Mouse (Mus musculus): ENCODE measurements around the gene Ifit1bl2. TPM values are rescaled to one million over a fixed set of nuclear protein-coding genes. Genes with fewer than 3 reads are reported as not detected.
"Not testable (repeated sequence)": the region's sequence is repeated elsewhere in the genome, so short reads cannot be mapped to it uniquely, and the experiment has no call there.

Ifit1bl2 gene
- polyA plus RNA-seq, 1 experiment, result 0.44 TPM

GRCm38 (mm10) chr19:34588959-34589358 is 51.6 kb downstream of the Ifit1bl2 start:
- H3K4me3 ChIP-seq (ENCODE audit: insufficient read depth, low read depth, low read length), result no peak overlapping the region
- H3K27ac ChIP-seq (replicated peaks; ENCODE audit: low read depth, low read length), result no peak overlapping the region
- H3K4me1 ChIP-seq (ENCODE audit: control insufficient read depth, insufficient read depth, insufficient read length, low read length), result no peaks in the 10 kb centered on the region; the same call in 1 of the 2 replicates

DNA sequence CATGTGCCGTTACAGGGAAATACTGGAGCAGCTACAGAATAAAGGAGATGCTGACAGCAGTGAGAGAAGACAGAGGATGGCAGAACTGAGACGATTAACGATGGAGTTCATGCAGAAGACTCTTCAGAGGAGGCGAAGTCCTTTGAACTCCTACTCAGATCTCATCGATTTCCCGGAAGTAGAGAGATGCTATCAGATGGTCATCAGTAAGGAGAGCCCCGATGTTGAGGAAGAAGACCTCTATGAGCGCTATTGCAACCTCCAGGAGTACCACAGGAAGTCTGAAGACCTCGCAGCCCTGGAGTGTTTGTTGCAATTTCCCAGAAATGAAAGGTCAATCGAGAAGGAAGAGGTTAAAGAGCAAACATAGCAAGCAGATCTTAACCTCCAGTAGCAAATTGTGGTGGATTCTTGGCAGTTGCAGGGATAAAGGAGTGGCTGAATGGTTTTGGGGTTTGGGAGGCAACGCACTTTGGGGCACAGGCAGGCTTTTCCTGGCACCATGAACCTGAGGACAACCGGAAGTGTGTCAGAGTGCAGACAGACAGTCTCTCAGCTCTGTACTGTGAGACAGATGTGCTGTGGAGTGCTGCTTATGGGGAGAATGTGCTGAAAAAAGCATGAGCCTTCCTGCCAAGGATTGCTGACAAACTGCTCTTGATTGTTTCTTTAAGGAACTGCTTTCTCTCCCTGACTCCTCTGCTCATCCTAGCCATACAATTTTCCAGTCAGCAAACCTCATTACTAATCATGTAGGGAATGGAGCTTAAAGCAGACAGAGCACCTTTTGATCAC is 52.4 kb downstream of the Ifit1bl2 start:
- H3K27ac ChIP-seq (replicated peaks; ENCODE audit: low read depth, low read length); H3K4me1 ChIP-seq (ENCODE audit: control insufficient read depth, insufficient read depth, insufficient read length, low read length); H3K4me3 ChIP-seq (ENCODE audit: insufficient read depth, low read depth, low read length): not testable (repeated sequence)

DNA sequence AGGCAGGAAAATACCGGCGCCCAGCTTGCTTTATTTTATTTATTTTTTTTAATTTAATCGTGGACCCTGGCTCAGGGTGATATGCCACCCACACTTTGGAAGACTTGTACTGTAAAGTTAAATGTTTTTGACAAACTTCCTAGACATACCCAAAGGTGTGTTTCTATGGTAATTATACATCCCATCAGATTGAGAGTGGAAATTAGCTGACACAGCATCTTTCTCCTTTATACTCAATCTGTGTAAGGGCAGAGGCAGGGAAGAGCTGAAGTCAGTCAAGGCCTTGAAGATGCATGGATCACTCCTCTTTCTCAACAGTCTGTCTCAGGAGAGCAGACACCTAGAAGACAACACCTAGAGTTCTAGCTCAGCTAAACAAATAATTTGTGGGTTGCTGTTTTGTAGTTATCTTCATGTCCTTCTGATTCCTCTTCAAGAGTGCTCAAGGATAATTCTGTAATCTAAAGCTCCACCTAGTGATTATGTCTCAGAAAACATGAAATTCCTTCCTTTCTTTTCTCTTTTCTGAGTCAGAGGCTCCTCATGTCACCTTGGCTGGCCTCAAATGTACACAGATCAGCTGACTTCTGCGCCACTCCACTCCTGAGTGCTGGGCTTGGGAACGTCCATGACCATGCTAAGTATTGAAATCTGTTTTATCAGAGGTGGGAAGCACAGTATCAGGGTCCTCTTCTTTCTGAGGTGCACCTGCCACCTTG is 54.6 kb downstream of the Ifit1bl2 start:
- H3K4me1 ChIP-seq (ENCODE audit: control insufficient read depth, insufficient read depth, insufficient read length, low read length); H3K27ac ChIP-seq (replicated peaks; ENCODE audit: low read depth, low read length); H3K4me3 ChIP-seq (ENCODE audit: insufficient read depth, low read depth, low read length): not testable (repeated sequence)

- Histone ChIP-seq H3K4me3 (ENCODE audit: insufficient read depth, low read depth, low read length) (peak within 1 kb of the TSS; percentile 38), H3K27ac (replicated peaks; ENCODE audit: low read depth, low read length) (peak within 1 kb of the TSS; percentile 56)
- H3K4me1 ChIP-seq (ENCODE audit: control insufficient read depth, insufficient read depth, insufficient read length, low read length), result not testable (repeated sequence)
These were observed 57.3 kb downstream of the Ifit1bl2 start, which contains the start of gene Ifit3 for GRCm38 (mm10) chr19:34583126-34583766. TSS of gene Ifit3 (plus strand) at chr19:34583531.

- H3K4me1 ChIP-seq (ENCODE audit: control insufficient read depth, insufficient read depth, insufficient read length, low read length); H3K4me3 ChIP-seq (ENCODE audit: insufficient read depth, low read depth, low read length): not testable (repeated sequence)
- peak overlapping the region; percentile 56 for H3K27ac ChIP-seq (replicated peaks; ENCODE audit: low read depth, low read length)
These were observed 57.8 kb downstream of the Ifit1bl2 start for GRCm38 (mm10) chr19:34582696-34583095.

DNA sequence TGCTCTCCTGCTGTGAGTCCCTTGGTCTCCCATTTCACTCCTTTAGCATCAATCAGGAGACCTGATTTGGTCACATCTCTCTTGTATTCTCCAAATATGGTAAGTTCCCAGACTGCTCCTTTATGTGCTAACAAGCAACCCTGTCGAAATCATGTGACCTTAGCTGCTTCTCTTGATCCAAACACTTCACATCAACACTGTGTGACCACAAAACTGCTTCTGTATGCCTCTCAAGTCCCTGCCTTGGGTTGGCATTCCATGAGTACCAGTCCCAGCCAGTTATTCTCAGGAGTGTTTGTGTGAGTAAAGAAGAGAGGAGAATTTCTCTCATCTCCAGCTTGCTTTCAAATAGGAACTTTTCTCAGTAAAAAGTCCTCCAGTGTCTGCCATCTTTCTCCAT is 63.4 kb downstream of the Ifit1bl2 start:
- H3K27ac ChIP-seq (replicated peaks; ENCODE audit: low read depth, low read length), result no peak overlapping the region
- no peaks in the 10 kb centered on the region for H3K4me1 ChIP-seq (ENCODE audit: control insufficient read depth, insufficient read depth, insufficient read length, low read length)
- no peak overlapping the region for H3K4me3 ChIP-seq (ENCODE audit: insufficient read depth, low read depth, low read length)

GRCm38 (mm10) chr19:34573650-34574049 is 66.9 kb downstream of the Ifit1bl2 start:
- H3K27ac ChIP-seq (replicated peaks; ENCODE audit: low read depth, low read length), result no peak overlapping the region
- H3K4me1 ChIP-seq (ENCODE audit: control insufficient read depth, insufficient read depth, insufficient read length, low read length), result peaks cover 4% of the 10 kb centered on the region; the same call in 1 of the 2 replicates
- H3K4me3 ChIP-seq (ENCODE audit: insufficient read depth, low read depth, low read length), result no peak overlapping the region

GRCm38 (mm10) chr19:34571080-34571479 is 69.5 kb downstream of the Ifit1bl2 start:
- H3K4me3 ChIP-seq (ENCODE audit: insufficient read depth, low read depth, low read length), result peak overlapping the region; percentile 32; the same call in 1 of the 2 replicates
- H3K27ac ChIP-seq (replicated peaks; ENCODE audit: low read depth, low read length), result no peak overlapping the region
- peaks cover 4% of the 10 kb centered on the region; the same call in 1 of the 2 replicates for H3K4me1 ChIP-seq (ENCODE audit: control insufficient read depth, insufficient read depth, insufficient read length, low read length)

DNA sequence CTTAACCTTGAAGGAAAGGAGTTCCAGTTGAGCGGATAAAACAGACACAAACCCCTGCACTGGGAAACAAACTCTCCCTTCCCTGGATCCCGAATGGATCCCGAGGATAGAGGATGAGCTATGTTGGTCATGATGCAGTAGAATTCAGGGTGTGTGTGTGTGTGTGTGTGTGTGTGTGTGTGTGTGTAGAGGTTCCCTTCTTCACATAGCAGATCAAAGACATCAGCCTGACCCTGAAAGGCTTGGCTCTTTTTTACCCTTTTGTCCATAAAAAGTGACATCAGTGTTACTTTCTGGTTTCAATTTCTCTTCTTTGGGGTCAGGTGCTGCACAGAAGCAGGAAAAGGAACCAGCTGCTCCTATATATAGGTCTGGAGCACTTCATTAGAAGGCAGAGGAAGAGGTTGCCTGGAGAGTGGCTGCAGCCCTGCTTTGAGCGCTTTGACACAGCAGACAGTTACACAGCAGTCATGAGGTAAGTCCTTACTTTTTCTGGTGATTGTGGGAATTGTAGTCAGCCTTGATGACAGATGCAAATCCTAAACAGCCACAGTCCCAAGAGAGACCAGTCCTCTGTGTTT is 70.6 kb downstream of the Ifit1bl2 start:
- peak overlapping the region; percentile 72 for H3K27ac ChIP-seq (replicated peaks; ENCODE audit: low read depth, low read length)

GRCm38 (mm10) chr19:34568988-34569895 is 71.3 kb downstream of the Ifit1bl2 start:
- peak overlapping the region; percentile 43 for H3K4me3 ChIP-seq (ENCODE audit: insufficient read depth, low read depth, low read length)
- peak overlapping the region; percentile 72 for H3K27ac ChIP-seq (replicated peaks; ENCODE audit: low read depth, low read length)
- peaks cover 4% of the 10 kb centered on the region; the same call in 1 of the 2 replicates for H3K4me1 ChIP-seq (ENCODE audit: control insufficient read depth, insufficient read depth, insufficient read length, low read length)

More for the DNA sequence above, 70.6 kb downstream of the Ifit1bl2 start:
- peaks cover 4% of the 10 kb centered on the region; the same call in 1 of the 2 replicates for H3K4me1 ChIP-seq (ENCODE audit: control insufficient read depth, insufficient read depth, insufficient read length, low read length)
- peak overlapping the region; percentile 43 for H3K4me3 ChIP-seq (ENCODE audit: insufficient read depth, low read depth, low read length)

Other genes with a start within 250 kb of the Ifit1bl2 start
- 0.75 TPM in 1 of 2 replicates, not detected in the other for gene Ch25h, start 165.6 kb downstream of the Ifit1bl2 start, polyA plus RNA-seq (2012; ENCODE audit: insufficient read depth, insufficient read length, missing spikeins)
- gene Lipa, start 113.3 kb downstream of the Ifit1bl2 start, polyA plus RNA-seq (2012; ENCODE audit: insufficient read depth, insufficient read length, missing spikeins), result 84.3 and 109 TPM in 2 replicates
- 2.2 and 2.8 TPM in 2 replicates for gene Ifit2, start 90.0 kb downstream of the Ifit1bl2 start, polyA plus RNA-seq (2012; ENCODE audit: insufficient read depth, insufficient read length, missing spikeins)
- 4.3 and 8.5 TPM in 2 replicates for gene Ifit3, start 57.2 kb downstream of the Ifit1bl2 start, polyA plus RNA-seq (2012; ENCODE audit: insufficient read depth, insufficient read length, missing spikeins)
- gene Ifit1bl1, start 38.8 kb downstream of the Ifit1bl2 start, polyA plus RNA-seq (2012; ENCODE audit: insufficient read depth, insufficient read length, missing spikeins), result 0.48 TPM in 1 of 2 replicates, not detected in the other
- gene Ifit3b, start 32.8 kb downstream of the Ifit1bl2 start, polyA plus RNA-seq (2012; ENCODE audit: insufficient read depth, insufficient read length, missing spikeins), result 0.75 and 2.1 TPM in 2 replicates
- gene Ifit1, start 128 bp upstream of the Ifit1bl2 start, polyA plus RNA-seq (2012; ENCODE audit: insufficient read depth, insufficient read length, missing spikeins), result 2.0 and 3.1 TPM in 2 replicates
- 0.99 and 1.3 TPM in 2 replicates for gene Slc16a12, start 106.5 kb upstream of the Ifit1bl2 start, polyA plus RNA-seq (2012; ENCODE audit: insufficient read depth, insufficient read length, missing spikeins)
- gene Pank1, start 238.7 kb upstream of the Ifit1bl2 start, polyA plus RNA-seq (2012; ENCODE audit: insufficient read depth, insufficient read length, missing spikeins), result 200 and 231 TPM in 2 replicates